Mouse (Mus musculus) cortical plate, adult 2 months (tissue): ENCODE data around the gene Lzic. TPM values are rescaled to one million over a fixed set of nuclear protein-coding genes. Genes with fewer than 3 reads are reported as not detected.

Experiments used
- H3K27ac ChIP-seq: fragments of 200-500 bp; 2 replicates; pipeline ENCODE4 v1.5.1; 2012; ENCODE audit warnings: low read length, control low read depth, inconsistent platforms; ENCODE audit not compliant: insufficient read depth
- H3K4me1 ChIP-seq: fragments of 200-500 bp; 2 replicates; pipeline ENCODE4 v1.6.1; 2011; ENCODE audit warnings: low read length; ENCODE audit not compliant: control insufficient read depth, insufficient read depth
- H3K4me3 ChIP-seq: fragments of 200-500 bp; 2 replicates; pipeline ENCODE4 v1.5.1; 2011; ENCODE audit warnings: mild to moderate bottlenecking, low read length, control low read depth; ENCODE audit not compliant: insufficient read depth
- CTCF ChIP-seq: fragments of 200-500 bp; IDR thresholded peaks from 2 replicates; pipeline ENCODE4 v1.5.1; 2011; ENCODE audit warnings: mild to moderate bottlenecking, control low read depth, low read length; ENCODE audit not compliant: insufficient read depth; ENCODE audit errors: extremely low read depth
- POLR2A ChIP-seq: fragments of 200-500 bp; IDR thresholded peaks from 2 replicates; pipeline ENCODE4 v1.6.1; 2011; ENCODE audit warnings: mild to moderate bottlenecking, low read length, control low read depth; ENCODE audit not compliant: insufficient read depth; ENCODE audit errors: extremely low read depth
- polyA plus RNA-seq: library from polyadenylated mRNA; depleted of rRNA; stranded (reverse); fragments of >200 nt; gene quantifications from 2 replicates; pipeline ENCODE4 v1.2.3, GENCODE M21; 2012

Gene Lzic
- polyA plus RNA-seq, 1 experiment: 9.2 TPM

DNA sequence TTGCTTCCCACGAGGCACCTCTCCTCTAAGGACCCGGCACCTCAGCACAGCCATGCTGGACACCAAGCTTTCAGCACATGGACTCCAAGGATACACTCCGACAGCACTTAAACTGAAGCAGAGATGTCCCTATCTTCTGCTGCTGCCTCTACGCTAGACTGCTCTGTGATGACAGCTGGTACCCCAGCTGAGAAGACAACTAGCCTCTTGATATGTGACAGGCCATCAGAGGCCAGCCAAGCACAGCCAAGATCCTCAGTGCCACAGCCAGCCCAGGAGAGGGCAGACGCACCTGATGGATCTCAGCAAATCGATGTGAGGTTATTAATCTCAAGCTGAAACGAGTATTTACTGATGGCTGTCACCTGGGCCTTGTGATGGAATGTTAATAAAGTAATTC is 9.9 kb upstream of the Lzic start:
- H3K27ac ChIP-seq: no peak overlapping the region

DNA sequence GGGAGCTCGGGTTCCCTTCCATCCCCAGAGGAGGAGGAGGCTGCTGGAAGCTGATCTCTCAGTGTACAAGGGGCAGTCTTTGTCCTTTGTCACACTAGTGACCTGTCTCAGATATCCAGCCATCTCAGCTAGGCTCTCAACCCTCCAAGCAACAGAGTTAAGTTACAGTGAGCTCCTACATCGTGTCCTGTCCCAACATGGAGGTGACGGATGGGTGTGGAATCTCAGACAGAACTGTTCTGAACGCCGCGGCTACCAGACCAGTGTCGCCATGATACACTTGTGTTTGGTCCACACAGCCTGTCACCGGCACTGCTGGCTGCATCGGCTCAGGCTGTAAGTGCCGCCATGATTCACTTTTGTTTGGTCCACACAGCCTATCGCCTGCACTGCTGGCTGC is 8.0 kb upstream of the Lzic start, which contains the start of gene Tmem274:
TSS of gene Tmem274 (plus strand) at position 301 of the 400 bp plus-strand sequence.
- H3K4me3 ChIP-seq: no peak within 1 kb of the TSS
- no peaks in the 10 kb centered on the region for H3K4me1 ChIP-seq
- H3K27ac ChIP-seq: no peak within 1 kb of the TSS
- TF ChIP-seq POLR2A: no peak
- TF ChIP-seq CTCF: no peak

More for the DNA sequence above, 9.9 kb upstream of the Lzic start:
- no peak for TF ChIP-seq CTCF
- no peak for TF ChIP-seq POLR2A
- Histone ChIP-seq H3K4me3 (no peak overlapping the region), H3K4me1 (no peaks in the 10 kb centered on the region)

DNA sequence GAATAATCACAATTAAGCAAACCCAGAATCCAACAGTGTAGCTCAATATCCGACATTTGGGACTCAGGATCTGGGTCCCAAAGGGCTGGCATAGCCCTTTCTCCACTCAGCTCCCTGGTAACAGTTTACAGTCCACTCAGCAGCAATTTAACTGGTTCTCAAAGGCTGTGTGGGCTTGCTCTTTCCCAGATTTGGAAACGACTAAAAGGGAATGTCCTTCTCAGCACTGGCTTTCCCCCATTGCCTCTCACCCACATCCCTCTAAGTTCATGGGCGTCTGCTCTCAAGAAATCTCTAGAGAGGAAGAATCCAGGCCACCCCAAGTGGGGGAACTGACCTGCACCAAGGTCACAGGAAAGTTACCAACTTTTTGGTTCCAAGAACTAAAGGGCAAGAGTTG is 463 bp upstream of the Lzic start:
- TF ChIP-seq CTCF: no peak
- TF ChIP-seq POLR2A: no peak
- peak overlapping the region; percentile 74 for H3K4me3 ChIP-seq

DNA sequence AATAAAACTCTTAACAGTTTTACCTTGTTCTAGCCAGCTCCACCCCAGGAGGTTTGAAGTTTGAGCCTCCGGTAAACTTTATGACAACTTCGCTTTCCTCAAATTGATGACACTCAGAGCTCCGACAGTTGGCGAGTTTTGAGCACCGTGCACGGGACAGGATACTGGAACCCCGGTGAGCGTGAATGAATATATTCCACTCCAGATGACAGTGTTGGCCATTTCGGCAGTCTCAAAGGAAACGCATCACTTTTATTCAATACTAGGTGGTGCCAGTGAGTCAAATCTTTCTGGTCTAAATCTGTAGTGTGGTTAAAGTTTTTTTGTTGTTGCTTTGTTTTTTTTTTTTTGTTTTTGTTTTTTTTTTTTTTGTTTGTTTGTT is 787 bp downstream of the Lzic start:
- peak overlapping the region; percentile 74 for H3K4me3 ChIP-seq
- TF ChIP-seq CTCF: 0 out of 2 replicates have a peak, but pooled peaks have one; percentile 22
- no peak for TF ChIP-seq POLR2A
- H3K27ac ChIP-seq: no peak overlapping the region
- peaks cover 3% of the 10 kb centered on the region; the same call in 1 of the 2 replicates for H3K4me1 ChIP-seq

More for the DNA sequence above, 463 bp upstream of the Lzic start:
- Histone ChIP-seq H3K27ac (peak overlapping the region; percentile 4; the same call in 1 of the 2 replicates), H3K4me1 (peaks cover 3% of the 10 kb centered on the region; the same call in 1 of the 2 replicates)

DNA sequence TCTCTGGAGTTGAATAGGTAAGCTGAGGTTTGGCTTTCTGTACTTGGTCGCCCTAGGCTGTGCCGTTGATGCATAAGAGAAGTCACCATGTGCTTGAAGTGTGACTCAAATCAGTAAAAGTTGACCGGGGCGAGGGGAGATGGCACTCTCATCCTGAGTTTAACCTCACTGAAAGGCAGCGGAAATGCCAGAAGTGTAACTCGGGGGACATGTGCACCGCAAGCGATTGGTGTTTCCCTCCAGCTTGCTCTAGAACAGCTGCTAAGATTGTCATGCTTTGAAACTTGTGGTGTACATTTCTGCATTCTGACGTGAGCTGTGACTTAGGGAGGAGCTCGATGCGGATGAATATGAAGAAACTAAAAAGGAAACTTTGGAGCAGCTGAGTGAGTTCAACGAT is 2.7 kb downstream of the Lzic start:
- Histone ChIP-seq H3K4me3 (no peak overlapping the region), H3K4me1 (peaks cover 3% of the 10 kb centered on the region; the same call in 1 of the 2 replicates), H3K27ac (no peak overlapping the region)
- no peak for TF ChIP-seq POLR2A
- TF ChIP-seq CTCF: no peak

DNA sequence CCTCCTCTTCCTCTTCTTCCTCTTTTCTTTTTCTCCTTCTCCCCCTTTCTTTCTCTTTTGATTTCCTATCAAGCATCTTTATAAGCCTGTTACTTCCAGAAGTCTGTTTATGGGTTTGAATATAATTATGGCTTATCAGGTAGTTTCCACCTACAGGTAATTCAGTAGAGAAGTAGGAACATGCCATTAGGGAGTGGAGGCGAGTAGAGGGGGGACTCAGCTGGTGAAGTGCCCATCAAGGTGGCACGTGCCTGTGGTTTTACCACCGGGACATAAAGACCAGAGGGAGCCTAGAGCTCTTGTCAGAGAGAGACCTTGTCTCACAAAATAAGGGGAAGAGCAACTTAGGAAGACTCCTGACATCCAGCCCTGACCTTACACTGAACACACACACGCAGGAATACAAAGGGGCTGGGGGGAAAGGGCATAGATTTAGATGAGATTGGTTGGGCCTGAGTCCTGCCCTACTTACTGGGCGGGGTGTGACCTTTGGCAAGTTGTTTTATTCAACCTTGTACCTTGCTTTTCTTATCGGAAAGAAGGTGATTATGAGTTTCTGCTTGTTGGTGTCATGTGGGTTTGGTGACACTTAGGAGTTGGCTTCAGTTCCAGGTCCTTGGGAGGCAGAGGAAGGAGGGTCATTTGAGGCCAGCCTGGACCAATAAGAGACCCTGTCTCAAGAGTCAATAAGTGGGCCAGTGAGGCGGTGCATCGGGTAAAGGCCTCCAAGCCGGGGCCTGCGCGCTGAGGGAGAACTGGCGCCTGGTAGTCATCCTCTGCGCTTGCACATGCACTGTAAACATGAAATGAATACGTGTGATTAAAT is 4.6 kb downstream of the Lzic start:
- Histone ChIP-seq H3K4me1 (peaks cover under 1% of the 10 kb centered on the region; the same call in 1 of the 2 replicates), H3K27ac (no peak overlapping the region), H3K4me3 (no peak overlapping the region)
- TF ChIP-seq CTCF (no peak), POLR2A (no peak)

DNA sequence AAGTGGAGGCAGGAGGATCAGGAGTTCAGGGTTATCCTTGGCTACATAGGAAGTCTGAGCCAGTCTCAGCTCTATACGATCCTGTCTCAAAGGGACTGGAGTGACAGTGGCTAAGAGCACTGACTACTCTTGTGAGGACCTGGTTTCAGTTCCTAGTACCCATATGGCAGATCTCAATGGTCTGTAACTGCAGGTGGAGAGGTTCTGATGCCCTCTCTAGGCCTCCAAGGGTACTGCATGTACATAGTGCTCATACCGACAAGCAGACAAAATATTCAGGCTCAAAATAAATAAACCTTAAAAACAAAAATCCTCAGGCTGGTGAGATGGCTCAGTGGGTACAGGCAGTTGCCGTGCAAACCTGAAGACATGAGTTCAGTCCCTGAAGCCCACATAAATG is 6.1 kb downstream of the Lzic start:
- H3K4me3 ChIP-seq: no peak overlapping the region
- TF ChIP-seq POLR2A (no peak), CTCF (no peak)
- H3K27ac ChIP-seq: no peak overlapping the region
- no peaks in the 10 kb centered on the region for H3K4me1 ChIP-seq

DNA sequence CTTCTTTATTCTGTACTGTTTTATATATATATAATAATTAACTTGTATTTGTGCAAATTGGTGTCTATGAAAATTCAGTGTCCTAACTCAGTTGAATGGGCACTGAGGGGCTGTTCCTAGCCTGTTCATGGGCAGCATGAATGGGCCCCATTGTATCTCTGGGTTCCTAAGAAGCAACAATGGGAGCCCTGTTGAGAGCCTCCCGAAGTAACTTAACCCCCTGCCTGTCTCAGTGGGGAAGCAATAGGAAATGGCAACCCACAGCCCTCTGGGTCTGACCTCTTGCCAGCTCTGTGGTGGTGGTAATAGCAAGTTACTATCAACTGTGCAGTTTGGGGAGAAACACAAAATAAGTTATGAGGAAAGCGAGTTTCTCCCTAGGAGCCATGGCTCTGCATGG is 11.6 kb downstream of the Lzic start:
- H3K27ac ChIP-seq: peak overlapping the region; percentile 65

DNA sequence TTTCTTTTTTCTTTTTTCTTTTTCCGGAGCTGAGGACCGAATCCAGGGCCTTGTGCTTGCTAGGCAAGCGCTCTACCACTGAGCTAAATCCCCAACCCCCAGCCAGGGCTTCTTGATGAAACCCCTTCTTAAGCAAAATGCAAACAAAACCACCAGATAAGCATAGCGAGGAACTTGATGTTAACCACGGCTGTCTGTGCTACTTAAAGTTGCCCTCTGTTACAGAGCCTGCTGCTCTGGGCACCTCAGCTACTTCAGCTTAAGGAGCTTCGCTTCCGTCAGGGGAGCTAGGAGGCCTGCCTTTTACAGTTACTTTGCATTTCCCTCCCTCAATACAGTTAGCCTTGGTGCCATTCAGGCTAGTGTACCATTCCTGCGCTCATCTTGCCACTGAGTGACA is 13.9 kb downstream of the Lzic start:
- TF ChIP-seq POLR2A (no peak), CTCF (no peak)
- Histone ChIP-seq H3K27ac (no peak overlapping the region), H3K4me3 (no peak overlapping the region), H3K4me1 (no peaks in the 10 kb centered on the region)

More for the DNA sequence above, 11.6 kb downstream of the Lzic start:
- Histone ChIP-seq H3K4me3 (no peak overlapping the region), H3K4me1 (no peaks in the 10 kb centered on the region)
- TF ChIP-seq POLR2A (no peak), CTCF (no peak)

DNA sequence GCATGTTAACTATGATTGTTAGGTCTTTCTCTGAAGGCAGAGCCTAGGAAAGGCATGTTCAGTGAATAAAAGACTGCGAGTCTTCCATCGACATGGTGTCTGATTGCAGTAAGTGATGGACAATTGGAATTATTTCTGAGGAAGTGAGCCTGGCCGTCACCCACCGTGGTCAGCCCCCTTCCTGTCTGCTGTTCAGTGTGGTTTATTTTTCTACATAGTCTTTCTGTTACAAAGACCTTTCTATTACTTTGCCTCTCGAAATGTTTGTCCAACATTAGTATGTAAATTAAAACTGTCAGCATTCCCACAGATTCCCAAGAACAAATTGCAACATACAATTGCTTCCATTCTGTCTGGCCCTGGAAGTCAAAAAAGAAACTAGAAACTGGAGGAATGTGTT is 14.8 kb downstream of the Lzic start:
- TF ChIP-seq CTCF (no peak), POLR2A (no peak)
- H3K4me3 ChIP-seq: no peak overlapping the region
- H3K27ac ChIP-seq: no peak overlapping the region
- no peaks in the 10 kb centered on the region for H3K4me1 ChIP-seq
